Mouse (Mus musculus): ENCODE data around the gene Fam189a2. TPM values are rescaled to one million over a fixed set of nuclear protein-coding genes. Genes with fewer than 3 reads are reported as not detected.

Gene Fam189a2
- polyA plus RNA-seq, 1 experiment from 2014 or later, result 0.95 TPM

- no peaks in the 10 kb centered on the region for H3K27me3 ChIP-seq
- no peaks in the 10 kb centered on the region for H3K9me3 ChIP-seq
- H3K27ac ChIP-seq, result no peak overlapping the region
- ATAC-seq (ENCODE audit: insufficient number of reproducible peaks, low FRiP score, low TSS enrichment, low read depth), result no peak
- no peak overlapping the region for H3K4me3 ChIP-seq
- WGBS, result 86% methylated on average over 2 of the region's 2 CpGs
- H3K4me1 ChIP-seq, result peaks cover 30% of the 10 kb centered on the region
- no peaks in the 10 kb centered on the region for H3K36me3 ChIP-seq
- no peak overlapping the region for H3K4me2 ChIP-seq
- H3K9ac ChIP-seq, result no peak overlapping the region
These were observed 62.0 kb downstream of the Fam189a2 start for GRCm38 (mm10) chr19:23968862-23969225.

- Histone ChIP-seq H3K27me3 (no peaks in the 10 kb centered on the region), H3K4me3 (no peak overlapping the region), H3K27ac (no peak overlapping the region), H3K4me1 (peaks cover 29% of the 10 kb centered on the region), H3K9ac (no peak overlapping the region), H3K36me3 (no peaks in the 10 kb centered on the region), H3K4me2 (no peak overlapping the region), H3K9me3 (no peaks in the 10 kb centered on the region)
- 69% methylated on average over 5 of the region's 5 CpGs for WGBS
- no peak for ATAC-seq (ENCODE audit: insufficient number of reproducible peaks, low FRiP score, low TSS enrichment, low read depth)
These were observed 62.5 kb downstream of the Fam189a2 start for GRCm38 (mm10) chr19:23968125-23968861.

DNA sequence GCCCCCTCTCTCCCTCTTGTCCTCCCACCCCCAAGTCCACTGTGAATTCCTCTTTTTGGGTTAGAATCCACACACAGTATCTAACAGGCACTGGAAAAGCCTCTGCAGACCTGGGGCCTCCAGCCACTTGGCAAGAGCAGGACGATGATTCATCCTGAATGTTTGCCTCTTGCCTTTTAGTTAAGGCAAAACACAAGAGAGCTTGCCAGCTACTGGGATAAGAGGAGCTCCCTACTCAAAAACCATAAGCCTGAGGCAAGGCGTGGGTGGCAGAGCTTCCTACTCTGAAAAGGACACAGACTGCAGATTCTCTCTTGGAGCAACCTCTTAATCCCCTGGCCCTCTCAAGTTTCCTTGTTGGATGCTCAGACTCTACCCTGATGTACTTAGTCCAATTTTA lies 63.7 kb downstream of the Fam189a2 start:
- H3K27me3 ChIP-seq, result no peaks in the 10 kb centered on the region
- no peak overlapping the region for H3K4me2 ChIP-seq
- H3K9me3 ChIP-seq, result no peaks in the 10 kb centered on the region
- H3K9ac ChIP-seq, result no peak overlapping the region
- H3K36me3 ChIP-seq, result no peaks in the 10 kb centered on the region
- WGBS, result 41% methylated on average over 2 of the region's 2 CpGs
- no peak overlapping the region for H3K4me3 ChIP-seq
- ATAC-seq (ENCODE audit: insufficient number of reproducible peaks, low FRiP score, low TSS enrichment, low read depth), result no peak
- H3K4me1 ChIP-seq, result peaks cover 17% of the 10 kb centered on the region
- H3K27ac ChIP-seq, result peak overlapping the region; percentile 12; the same call in 1 of the 2 replicates

DNA sequence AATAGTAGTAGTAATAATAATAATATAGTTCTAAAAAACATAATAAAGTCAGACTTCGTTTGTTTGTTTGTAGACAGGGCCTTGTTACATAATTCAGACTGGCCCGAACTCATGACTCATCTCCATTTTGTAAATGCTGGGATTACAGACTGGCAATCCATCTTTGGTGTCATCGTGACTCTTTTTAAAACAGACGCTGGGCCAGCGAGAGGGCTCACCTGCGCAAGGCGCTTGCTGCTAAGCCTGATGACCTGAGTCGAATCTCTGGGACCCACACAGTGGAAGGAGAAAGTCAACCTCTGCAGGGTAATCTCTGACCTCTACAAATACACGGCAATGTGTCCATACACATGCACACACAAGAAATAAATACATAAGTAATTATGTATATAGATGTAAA lies 64.4 kb downstream of the Fam189a2 start:
- Histone ChIP-seq H3K4me2 (no peak overlapping the region), H3K27ac (no peak overlapping the region), H3K9me3 (no peaks in the 10 kb centered on the region), H3K36me3 (no peaks in the 10 kb centered on the region), H3K9ac (no peak overlapping the region), H3K4me3 (no peak overlapping the region), H3K4me1 (peaks cover 15% of the 10 kb centered on the region), H3K27me3 (no peaks in the 10 kb centered on the region)
- ATAC-seq (ENCODE audit: insufficient number of reproducible peaks, low FRiP score, low TSS enrichment, low read depth), result no peak
- WGBS, result 94% methylated on average over 9 of the region's 9 CpGs

DNA sequence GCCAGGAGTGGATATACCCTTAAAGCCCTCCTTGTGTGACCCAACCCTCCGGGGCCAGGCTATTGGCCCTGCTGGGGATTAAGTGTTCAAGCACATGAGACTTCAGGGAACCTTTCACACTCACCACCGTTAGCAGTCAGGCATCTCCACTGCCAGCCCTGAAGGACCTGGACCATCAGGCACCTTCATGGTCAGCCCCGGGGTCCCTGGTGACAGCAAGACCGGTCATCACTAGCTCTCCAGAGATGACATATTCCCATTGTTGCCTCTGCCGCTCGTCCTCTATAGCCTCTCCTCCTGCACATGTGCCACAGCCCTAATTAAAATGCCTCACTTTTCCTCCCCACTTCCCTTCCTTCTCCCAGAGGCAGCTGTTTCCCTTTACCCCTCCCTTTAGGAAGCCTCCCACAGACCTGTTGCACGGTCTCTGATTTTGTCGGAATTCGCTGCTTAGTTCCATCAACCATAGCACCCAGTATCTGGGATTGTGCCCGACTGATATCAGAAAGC lies 66.4 kb downstream of the Fam189a2 start:
- 65% methylated on average over 10 of the region's 10 CpGs for WGBS
- ATAC-seq (ENCODE audit: insufficient number of reproducible peaks, low FRiP score, low TSS enrichment, low read depth), result no peak

DNA sequence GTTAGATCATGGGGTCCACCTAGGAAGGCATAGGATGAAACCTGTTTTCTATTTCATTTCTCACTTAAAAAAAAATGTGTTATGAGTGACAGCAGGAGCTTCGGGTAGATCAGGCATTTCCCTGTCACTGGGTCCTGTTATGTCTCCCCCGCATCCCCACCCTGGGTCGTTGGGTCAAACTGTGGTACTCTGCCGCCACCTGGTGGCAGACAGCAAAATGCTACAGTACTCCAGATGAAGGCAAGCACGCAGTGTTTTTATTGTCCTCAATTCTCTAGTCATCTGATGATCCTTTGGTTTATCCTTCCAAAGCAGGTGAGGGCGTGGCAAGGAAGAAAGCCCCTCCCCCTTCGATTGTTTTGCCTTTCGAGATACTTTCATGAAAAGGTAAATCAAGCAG lies 69.3 kb downstream of the Fam189a2 start:
- no peaks in the 10 kb centered on the region for H3K27me3 ChIP-seq
- no peaks in the 10 kb centered on the region for H3K9me3 ChIP-seq
- no peak overlapping the region for H3K27ac ChIP-seq
- H3K9ac ChIP-seq, result no peak overlapping the region
- H3K4me3 ChIP-seq, result no peak overlapping the region
- no peak overlapping the region for H3K4me2 ChIP-seq
- ATAC-seq (ENCODE audit: insufficient number of reproducible peaks, low FRiP score, low TSS enrichment, low read depth), result no peak
- no peaks in the 10 kb centered on the region for H3K36me3 ChIP-seq
- peaks cover 15% of the 10 kb centered on the region for H3K4me1 ChIP-seq
- under 1% methylated on average over 8 of the region's 8 CpGs for WGBS

More for the DNA sequence above, 66.4 kb downstream of the Fam189a2 start:
- H3K9ac ChIP-seq, result no peak overlapping the region
- no peak overlapping the region for H3K4me3 ChIP-seq
- H3K27ac ChIP-seq, result no peak overlapping the region
- H3K27me3 ChIP-seq, result no peaks in the 10 kb centered on the region
- H3K4me1 ChIP-seq, result peaks cover 21% of the 10 kb centered on the region
- H3K4me2 ChIP-seq, result no peak overlapping the region
- H3K9me3 ChIP-seq, result no peaks in the 10 kb centered on the region
- H3K36me3 ChIP-seq, result no peaks in the 10 kb centered on the region

GRCm38 (mm10) chr19:23960831-23961447 lies 69.9 kb downstream of the Fam189a2 start:
- no peaks in the 10 kb centered on the region for H3K9me3 ChIP-seq
- ATAC-seq (ENCODE audit: insufficient number of reproducible peaks, low FRiP score, low TSS enrichment, low read depth), result no peak
- H3K27ac ChIP-seq, result no peak overlapping the region
- H3K36me3 ChIP-seq, result no peaks in the 10 kb centered on the region
- no peak overlapping the region for H3K9ac ChIP-seq
- WGBS, result 78% methylated on average over 6 of the region's 6 CpGs
- no peak overlapping the region for H3K4me2 ChIP-seq
- H3K4me3 ChIP-seq, result no peak overlapping the region
- H3K4me1 ChIP-seq, result peaks cover 15% of the 10 kb centered on the region
- no peaks in the 10 kb centered on the region for H3K27me3 ChIP-seq

- Histone ChIP-seq H3K36me3 (no peaks in the 10 kb centered on the region), H3K4me1 (peaks cover 15% of the 10 kb centered on the region), H3K4me3 (no peak overlapping the region), H3K9ac (no peak overlapping the region), H3K4me2 (no peak overlapping the region), H3K27ac (no peak overlapping the region), H3K27me3 (no peaks in the 10 kb centered on the region), H3K9me3 (no peaks in the 10 kb centered on the region)
- ATAC-seq (ENCODE audit: insufficient number of reproducible peaks, low FRiP score, low TSS enrichment, low read depth), result no peak
- 48% methylated on average over 3 of the region's 3 CpGs for WGBS
These were observed 70.5 kb downstream of the Fam189a2 start for GRCm38 (mm10) chr19:23960275-23960674.

- Histone ChIP-seq H3K4me2 (no peak overlapping the region), H3K36me3 (no peaks in the 10 kb centered on the region), H3K9me3 (no peaks in the 10 kb centered on the region), H3K4me1 (peaks cover 15% of the 10 kb centered on the region), H3K27ac (no peak overlapping the region), H3K27me3 (no peaks in the 10 kb centered on the region), H3K9ac (no peak overlapping the region), H3K4me3 (no peak overlapping the region)
- WGBS, result 57% methylated on average over 7 of the region's 7 CpGs
- no peak for ATAC-seq (ENCODE audit: insufficient number of reproducible peaks, low FRiP score, low TSS enrichment, low read depth)
These were observed 70.9 kb downstream of the Fam189a2 start for GRCm38 (mm10) chr19:23959870-23960269.

- no peak overlapping the region for H3K4me2 ChIP-seq
- H3K27ac ChIP-seq, result no peak overlapping the region
- H3K9me3 ChIP-seq, result no peaks in the 10 kb centered on the region
- H3K4me1 ChIP-seq, result peaks cover 15% of the 10 kb centered on the region; the same call in 1 of the 2 replicates
- H3K36me3 ChIP-seq, result no peaks in the 10 kb centered on the region
- peak; percentile 42; the same call in 1 of the 2 replicates for ATAC-seq (ENCODE audit: insufficient number of reproducible peaks, low FRiP score, low TSS enrichment, low read depth)
- H3K4me3 ChIP-seq, result no peak overlapping the region
- H3K9ac ChIP-seq, result no peak overlapping the region
- no peaks in the 10 kb centered on the region for H3K27me3 ChIP-seq
- WGBS, result 26% methylated on average over 6 of the region's 6 CpGs
These were observed 71.9 kb downstream of the Fam189a2 start for GRCm38 (mm10) chr19:23958925-23959324.

DNA sequence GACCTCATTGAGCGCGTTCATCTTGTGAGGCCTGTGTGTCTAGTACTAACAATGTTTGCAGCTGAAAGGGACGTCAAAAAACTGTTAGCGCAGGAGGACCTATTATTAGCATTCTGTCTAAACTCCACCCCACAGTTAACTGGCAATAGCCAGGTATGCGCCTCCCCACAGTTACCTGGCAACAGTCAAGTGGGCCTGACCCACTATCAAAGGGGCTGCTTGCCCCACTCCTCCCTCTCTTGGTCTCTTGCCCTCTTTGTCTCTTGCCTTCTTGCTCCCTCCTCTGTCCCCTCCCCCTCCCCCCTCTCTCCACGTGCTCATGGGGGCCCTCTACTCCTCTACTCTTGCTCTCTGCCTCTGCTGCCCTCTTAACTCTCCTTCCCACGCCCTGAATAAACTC lies 73.3 kb downstream of the Fam189a2 start:
- 78% methylated on average over 7 of the region's 7 CpGs for WGBS
- no peak for ATAC-seq (ENCODE audit: insufficient number of reproducible peaks, low FRiP score, low TSS enrichment, low read depth)
- H3K9me3 ChIP-seq, result no peaks in the 10 kb centered on the region

DNA sequence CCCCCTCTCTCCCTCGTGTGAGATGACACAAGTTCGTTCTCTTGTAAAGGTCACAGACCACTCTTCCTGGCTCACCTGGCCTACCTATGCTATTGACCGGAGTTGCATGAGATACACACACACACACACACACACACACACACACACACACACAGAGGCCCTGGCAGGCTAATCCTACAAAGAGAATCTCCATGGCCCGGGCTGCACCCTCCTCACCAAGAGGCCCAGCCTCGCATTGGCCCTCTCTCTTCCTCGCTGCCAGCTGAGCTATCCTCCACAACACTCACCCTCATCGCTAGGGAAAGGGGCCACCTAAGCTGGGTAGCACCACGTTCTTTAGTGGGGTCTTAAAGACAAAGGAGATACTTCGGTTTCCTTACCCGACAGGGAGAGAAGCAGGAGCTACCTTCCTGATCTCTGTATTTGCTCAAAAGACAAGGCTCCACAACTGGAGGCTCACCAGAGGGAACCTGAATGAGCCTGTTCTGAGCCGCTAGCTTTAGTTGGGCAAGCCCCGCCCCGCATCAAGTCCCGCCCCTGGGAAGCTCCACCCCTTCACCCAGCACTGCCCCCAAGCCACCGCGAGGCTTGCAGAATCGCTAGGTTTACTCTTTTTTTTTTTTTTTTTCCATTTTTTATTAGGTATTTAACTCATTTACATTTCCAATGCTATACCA lies 74.4 kb downstream of the Fam189a2 start:
- H3K27ac ChIP-seq, result no peak overlapping the region
- H3K27me3 ChIP-seq, result no peaks in the 10 kb centered on the region
- H3K9me3 ChIP-seq, result no peaks in the 10 kb centered on the region
- H3K36me3 ChIP-seq, result no peaks in the 10 kb centered on the region
- WGBS, result 75% methylated on average over 17 of the region's 17 CpGs
- H3K9ac ChIP-seq, result no peak overlapping the region
- peaks cover 10% of the 10 kb centered on the region; the same call in 1 of the 2 replicates for H3K4me1 ChIP-seq
- no peak for ATAC-seq (ENCODE audit: insufficient number of reproducible peaks, low FRiP score, low TSS enrichment, low read depth)
- no peak overlapping the region for H3K4me2 ChIP-seq
- no peak overlapping the region for H3K4me3 ChIP-seq

More for the DNA sequence above, 73.3 kb downstream of the Fam189a2 start:
- H3K36me3 ChIP-seq, result no peaks in the 10 kb centered on the region
- H3K4me1 ChIP-seq, result peaks cover 15% of the 10 kb centered on the region; the same call in 1 of the 2 replicates
- H3K27ac ChIP-seq, result no peak overlapping the region
- no peak overlapping the region for H3K4me2 ChIP-seq
- no peak overlapping the region for H3K9ac ChIP-seq
- H3K27me3 ChIP-seq, result no peaks in the 10 kb centered on the region
- H3K4me3 ChIP-seq, result no peak overlapping the region
